Mouse (Mus musculus): ENCODE results near the gene Sptssb. TPM values are rescaled to one million over a fixed set of nuclear protein-coding genes. Genes with fewer than 3 reads are reported as not detected.

The Sptssb gene
- polyA plus RNA-seq, 1 experiment = not detected

GRCm38 (mm10) chr3:69860589-69861521 lies 1.1 kb upstream of the Sptssb start:
- H3K27ac ChIP-seq (ENCODE audit: insufficient read depth, low read length) = no peak overlapping the region
- TF ChIP-seq POLR2A (IDR thresholded peaks at IDR 0.05; ENCODE audit: low read depth, low read length) (no peak), CTCF (IDR thresholded peaks at IDR 0.05; ENCODE audit: extremely low read depth, insufficient read depth, insufficient read length, insufficient replicate concordance) (no peak)
- peaks cover 2% of the 10 kb centered on the region; the same call in 1 of the 2 replicates for H3K27me3 ChIP-seq (ENCODE audit: control insufficient read depth, insufficient read depth, low read length)
- WGBS = 3% methylated on average over 40 of the region's 40 CpGs
- no peak overlapping the region for H3K4me3 ChIP-seq (ENCODE audit: extremely low read depth, insufficient read depth, insufficient read length)
- H3K36me3 ChIP-seq (ENCODE audit: control insufficient read depth, insufficient read depth, low read length) = no peaks in the 10 kb centered on the region
- H3K4me1 ChIP-seq (ENCODE audit: control insufficient read depth, insufficient read depth, insufficient read length) = no peaks in the 10 kb centered on the region
- DNase-seq (ENCODE audit: low read depth in 1 of 2, low spot score in 2 of 2) = no peak

- H3K27ac ChIP-seq (ENCODE audit: insufficient read depth, low read length) = no peak overlapping the region
- DNase-seq (ENCODE audit: low read depth in 1 of 2, low spot score in 2 of 2) = no peak
- 97% methylated on average over 6 of the region's 6 CpGs for WGBS
- H3K4me1 ChIP-seq (ENCODE audit: control insufficient read depth, insufficient read depth, insufficient read length) = no peaks in the 10 kb centered on the region
- no peak for TF ChIP-seq CTCF (IDR thresholded peaks at IDR 0.05; ENCODE audit: extremely low read depth, insufficient read depth, insufficient read length, insufficient replicate concordance)
- TF ChIP-seq POLR2A (IDR thresholded peaks at IDR 0.05; ENCODE audit: low read depth, low read length) = no peak
- no peak overlapping the region for H3K4me3 ChIP-seq (ENCODE audit: extremely low read depth, insufficient read depth, insufficient read length)
- no peaks in the 10 kb centered on the region for H3K36me3 ChIP-seq (ENCODE audit: control insufficient read depth, insufficient read depth, low read length)
- no peaks in the 10 kb centered on the region for H3K27me3 ChIP-seq (ENCODE audit: control insufficient read depth, insufficient read depth, low read length)
Measured at GRCm38 (mm10) chr3:69839485-69839884, 20.3 kb downstream of the Sptssb start.

DNA sequence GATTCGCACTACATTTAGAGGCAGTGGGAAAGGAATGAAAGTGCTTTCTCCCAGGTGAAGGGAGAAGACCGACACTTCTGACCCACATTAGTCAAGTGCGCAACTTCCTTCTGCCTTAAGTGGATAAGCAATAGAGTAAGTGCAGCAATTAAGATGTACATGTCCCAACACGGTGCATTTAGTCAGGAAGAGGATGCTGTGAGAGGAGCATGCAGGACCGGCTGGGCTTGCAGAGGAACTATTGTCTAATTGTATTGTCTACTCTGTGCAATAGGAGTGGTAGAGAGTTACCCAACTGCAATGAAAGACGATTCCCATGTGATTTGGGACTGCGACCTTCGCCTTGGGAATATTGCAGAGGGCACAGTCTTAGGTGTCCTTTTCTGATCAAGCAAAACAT lies 30.2 kb downstream of the Sptssb start:
- no peak overlapping the region for H3K27ac ChIP-seq (ENCODE audit: insufficient read depth, low read length)
- no peaks in the 10 kb centered on the region for H3K36me3 ChIP-seq (ENCODE audit: control insufficient read depth, insufficient read depth, low read length)
- WGBS = 76% methylated on average over 8 of the region's 8 CpGs
- H3K27me3 ChIP-seq (ENCODE audit: control insufficient read depth, insufficient read depth, low read length) = no peaks in the 10 kb centered on the region
- TF ChIP-seq POLR2A (IDR thresholded peaks at IDR 0.05; ENCODE audit: low read depth, low read length) = no peak
- no peak for TF ChIP-seq CTCF (IDR thresholded peaks at IDR 0.05; ENCODE audit: extremely low read depth, insufficient read depth, insufficient read length, insufficient replicate concordance)
- no peak overlapping the region for H3K4me3 ChIP-seq (ENCODE audit: extremely low read depth, insufficient read depth, insufficient read length)
- DNase-seq (ENCODE audit: low read depth in 1 of 2, low spot score in 2 of 2) = no peak
- no peaks in the 10 kb centered on the region for H3K4me1 ChIP-seq (ENCODE audit: control insufficient read depth, insufficient read depth, insufficient read length)

- Histone ChIP-seq H3K4me3 (ENCODE audit: extremely low read depth, insufficient read depth, insufficient read length) (no peak overlapping the region), H3K4me1 (ENCODE audit: control insufficient read depth, insufficient read depth, insufficient read length) (no peaks in the 10 kb centered on the region), H3K27ac (ENCODE audit: insufficient read depth, low read length) (no peak overlapping the region), H3K27me3 (ENCODE audit: control insufficient read depth, insufficient read depth, low read length) (no peaks in the 10 kb centered on the region), H3K36me3 (ENCODE audit: control insufficient read depth, insufficient read depth, low read length) (no peaks in the 10 kb centered on the region)
- WGBS = 94% methylated on average over 1 of the region's 1 CpGs
- TF ChIP-seq POLR2A (IDR thresholded peaks at IDR 0.05; ENCODE audit: low read depth, low read length) = no peak
- TF ChIP-seq CTCF (IDR thresholded peaks at IDR 0.05; ENCODE audit: extremely low read depth, insufficient read depth, insufficient read length, insufficient replicate concordance) = no peak
- no peak for DNase-seq (ENCODE audit: low read depth in 1 of 2, low spot score in 2 of 2)
Measured at GRCm38 (mm10) chr3:69824536-69824935, 35.2 kb downstream of the Sptssb start.

DNA sequence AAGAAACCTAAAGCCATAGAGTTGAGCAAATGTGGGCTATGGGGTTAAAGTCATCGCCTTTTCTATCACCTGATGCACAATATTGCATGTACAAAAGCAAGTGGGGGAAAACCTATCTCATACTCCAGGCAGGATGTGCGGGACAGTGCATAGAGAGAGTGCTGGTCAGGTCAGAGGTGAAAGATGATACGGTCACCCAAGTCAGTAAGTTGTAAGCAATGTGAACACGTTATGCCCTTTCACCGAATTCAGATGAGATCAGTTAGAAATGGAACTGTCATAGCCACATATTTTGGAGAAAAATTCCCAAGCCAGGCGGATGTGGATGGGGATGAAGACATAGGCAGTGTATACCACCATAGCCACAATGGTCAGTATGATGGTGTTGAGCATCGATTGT lies 39.1 kb downstream of the Sptssb start:
- TF ChIP-seq CTCF (IDR thresholded peaks at IDR 0.05; ENCODE audit: extremely low read depth, insufficient read depth, insufficient read length, insufficient replicate concordance) (no peak), POLR2A (IDR thresholded peaks at IDR 0.05; ENCODE audit: low read depth, low read length) (no peak)
- 85% methylated on average over 7 of the region's 7 CpGs for WGBS
- no peak overlapping the region for H3K4me3 ChIP-seq (ENCODE audit: extremely low read depth, insufficient read depth, insufficient read length)
- H3K27me3 ChIP-seq (ENCODE audit: control insufficient read depth, insufficient read depth, low read length) = no peaks in the 10 kb centered on the region
- no peaks in the 10 kb centered on the region for H3K4me1 ChIP-seq (ENCODE audit: control insufficient read depth, insufficient read depth, insufficient read length)
- H3K27ac ChIP-seq (ENCODE audit: insufficient read depth, low read length) = no peak overlapping the region
- no peaks in the 10 kb centered on the region for H3K36me3 ChIP-seq (ENCODE audit: control insufficient read depth, insufficient read depth, low read length)
- DNase-seq (ENCODE audit: low read depth in 1 of 2, low spot score in 2 of 2) = no peak

- no peak overlapping the region for H3K4me3 ChIP-seq (ENCODE audit: extremely low read depth, insufficient read depth, insufficient read length)
- H3K36me3 ChIP-seq (ENCODE audit: control insufficient read depth, insufficient read depth, low read length) = no peaks in the 10 kb centered on the region
- DNase-seq (ENCODE audit: low read depth in 1 of 2, low spot score in 2 of 2) = no peak
- TF ChIP-seq CTCF (IDR thresholded peaks at IDR 0.05; ENCODE audit: extremely low read depth, insufficient read depth, insufficient read length, insufficient replicate concordance) (no peak), POLR2A (IDR thresholded peaks at IDR 0.05; ENCODE audit: low read depth, low read length) (no peak)
- no peaks in the 10 kb centered on the region for H3K27me3 ChIP-seq (ENCODE audit: control insufficient read depth, insufficient read depth, low read length)
- no peak overlapping the region for H3K27ac ChIP-seq (ENCODE audit: insufficient read depth, low read length)
- H3K4me1 ChIP-seq (ENCODE audit: control insufficient read depth, insufficient read depth, insufficient read length) = no peaks in the 10 kb centered on the region
- WGBS = 75% methylated on average over 3 of the region's 3 CpGs
Measured at GRCm38 (mm10) chr3:69819851-69820200, 39.9 kb downstream of the Sptssb start.
